Mouse (Mus musculus): ENCODE results near the gene Kmo.
A peak's percentile ranks its signal among the peaks of the same experiment; 100 is the strongest.

Kmo gene

DNA sequence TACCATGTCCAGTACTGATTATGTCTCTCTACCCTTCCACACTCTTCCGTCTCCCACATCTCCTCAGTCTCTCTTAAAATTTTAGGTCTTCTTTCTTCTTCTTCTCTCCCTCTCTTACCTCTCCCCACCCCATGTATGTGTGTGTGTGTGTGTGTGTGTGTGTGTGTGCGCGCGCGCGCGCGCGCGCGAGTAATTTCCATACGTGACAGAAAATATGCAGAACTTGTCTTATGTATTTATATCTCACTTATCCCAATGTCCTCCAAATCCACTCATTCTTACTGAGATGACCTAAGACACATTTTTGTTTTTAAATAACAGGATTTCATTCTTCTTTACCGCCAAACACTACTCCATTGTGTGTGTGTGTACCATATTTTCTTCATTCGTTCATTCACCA is 12.3 kb downstream of the Kmo start:
- no peak for DNase-seq (ENCODE audit: low spot score)

DNA sequence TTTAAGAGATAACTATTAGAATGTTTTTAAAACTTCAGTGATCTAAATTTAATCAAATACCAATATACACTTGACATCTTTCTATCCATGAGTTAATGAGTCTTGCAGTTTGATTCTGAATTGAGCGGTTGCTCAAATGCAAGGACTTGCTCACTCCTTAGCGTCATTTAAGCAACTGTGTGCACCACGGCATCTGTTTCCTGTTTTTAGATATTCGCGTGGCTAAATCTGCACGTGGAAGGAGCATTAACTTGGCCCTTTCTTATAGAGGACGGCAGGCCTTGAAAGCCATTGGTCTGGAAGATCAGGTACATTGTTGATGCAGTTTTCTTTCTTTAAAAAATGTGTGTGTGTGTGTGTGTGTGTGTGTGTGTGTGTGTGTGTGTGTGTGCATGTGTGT is 17.5 kb downstream of the Kmo start:
- no peak for DNase-seq (ENCODE audit: low spot score)

DNA sequence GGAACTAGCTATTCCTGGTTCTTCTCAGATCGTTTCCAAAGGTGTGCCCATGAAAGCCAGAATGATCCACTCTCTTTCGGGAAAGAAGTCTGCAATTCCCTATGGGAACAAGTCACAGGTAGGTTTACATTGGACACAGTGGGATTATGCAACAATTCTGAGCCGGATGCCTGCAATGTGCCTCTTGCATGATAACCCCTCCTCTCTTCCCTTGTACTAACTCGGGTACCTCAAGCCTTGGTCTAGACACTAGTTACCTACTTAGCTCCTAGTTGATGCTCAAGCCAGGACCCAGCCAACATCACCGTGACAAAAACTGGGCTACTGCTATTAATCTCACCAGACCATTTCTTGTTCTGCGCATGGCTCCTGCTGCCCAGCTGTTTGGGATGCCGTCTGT is 18.9 kb downstream of the Kmo start:
- no peak for DNase-seq (ENCODE audit: low spot score)

DNA sequence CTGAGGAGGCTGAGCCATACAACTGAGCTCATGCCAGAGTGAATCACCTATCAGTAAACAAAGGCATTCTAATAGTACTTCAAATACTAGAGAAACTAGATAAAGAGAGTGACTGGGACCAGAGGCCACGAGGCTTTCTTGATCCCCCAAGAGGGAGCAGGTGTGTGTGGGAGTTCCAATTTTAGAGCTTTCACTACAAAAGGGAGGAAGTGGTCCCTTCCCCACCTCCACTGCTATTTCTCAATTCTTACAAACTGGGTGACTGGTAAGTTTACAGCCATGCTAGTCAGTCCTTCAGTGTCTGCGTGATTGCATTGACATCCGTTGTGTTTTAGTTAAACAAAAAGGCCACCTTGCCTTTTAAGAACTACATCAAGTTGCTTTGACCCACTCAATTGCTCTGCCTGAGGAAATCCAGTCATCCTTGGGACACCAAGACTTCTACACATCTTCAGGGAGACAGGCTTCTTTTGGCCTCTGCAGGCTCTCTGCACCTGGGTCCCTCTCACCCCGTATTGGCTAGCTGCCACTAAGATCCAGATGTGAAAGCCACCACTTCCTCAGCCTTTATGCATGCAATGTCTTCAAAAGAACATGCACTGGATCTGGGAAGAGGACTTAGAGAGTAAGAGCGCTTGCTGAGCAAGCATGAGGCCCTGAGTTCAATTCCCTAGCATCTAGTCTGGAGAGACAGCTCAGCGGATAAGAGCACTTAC is 20.4 kb downstream of the Kmo start:
- no peak for DNase-seq (ENCODE audit: low spot score)

DNA sequence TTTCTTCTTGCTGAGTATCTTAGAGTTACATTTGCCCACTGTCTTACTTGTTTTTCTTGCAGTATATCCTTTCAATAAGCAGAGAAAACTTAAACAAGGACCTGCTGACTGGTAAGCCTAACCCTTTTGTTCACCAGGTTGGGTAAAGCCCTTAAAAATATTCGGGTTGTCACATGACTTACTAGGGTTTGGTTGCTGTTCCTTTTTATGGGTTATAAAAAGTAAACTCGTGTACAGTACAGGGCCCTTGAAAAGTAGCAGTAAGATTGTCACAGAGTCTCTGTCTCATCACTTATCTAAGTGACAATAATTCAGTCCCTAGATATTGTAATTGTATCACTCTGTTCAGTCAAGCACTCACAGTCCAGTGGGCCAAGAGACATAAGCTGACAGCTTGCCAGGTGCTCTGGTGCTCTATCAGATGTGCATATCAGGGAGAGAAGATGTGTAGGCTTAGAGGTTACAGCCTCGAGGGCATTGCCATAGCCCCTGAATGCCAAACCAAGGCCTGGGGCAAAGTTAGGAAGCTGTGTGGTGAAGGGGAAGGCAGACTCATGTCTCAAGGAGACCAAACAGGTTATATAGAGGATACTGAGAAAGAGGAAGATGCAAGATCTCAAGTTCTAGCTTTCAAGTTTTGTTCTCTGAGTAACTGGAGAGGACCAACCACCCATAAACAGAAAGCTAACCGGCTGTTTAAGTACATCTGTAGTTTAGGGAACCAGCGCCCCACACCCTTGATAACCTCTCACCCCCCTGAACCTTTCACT is 23.5 kb downstream of the Kmo start:
- DNase-seq (ENCODE audit: low spot score), result no peak

DNA sequence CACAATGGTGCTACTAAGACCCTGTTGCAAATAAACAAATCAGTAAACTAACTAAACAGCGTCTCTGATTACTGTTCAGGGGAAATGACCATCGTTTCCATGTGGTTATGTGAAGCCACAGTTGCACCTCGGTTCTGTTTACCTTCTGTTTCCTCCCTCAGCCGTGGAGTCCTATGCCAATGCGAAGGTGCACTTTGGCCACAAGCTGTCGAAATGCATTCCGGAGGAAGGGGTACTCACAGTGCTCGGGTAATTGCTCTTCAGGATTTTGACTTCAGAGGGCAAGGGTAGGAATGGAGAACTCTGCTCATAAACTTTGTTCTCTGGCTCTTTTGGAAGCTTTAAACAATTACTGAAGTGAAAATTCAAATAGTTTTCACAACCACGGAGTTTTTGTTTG is 26.8 kb downstream of the Kmo start:
- DNase-seq (ENCODE audit: low spot score), result no peak

DNA sequence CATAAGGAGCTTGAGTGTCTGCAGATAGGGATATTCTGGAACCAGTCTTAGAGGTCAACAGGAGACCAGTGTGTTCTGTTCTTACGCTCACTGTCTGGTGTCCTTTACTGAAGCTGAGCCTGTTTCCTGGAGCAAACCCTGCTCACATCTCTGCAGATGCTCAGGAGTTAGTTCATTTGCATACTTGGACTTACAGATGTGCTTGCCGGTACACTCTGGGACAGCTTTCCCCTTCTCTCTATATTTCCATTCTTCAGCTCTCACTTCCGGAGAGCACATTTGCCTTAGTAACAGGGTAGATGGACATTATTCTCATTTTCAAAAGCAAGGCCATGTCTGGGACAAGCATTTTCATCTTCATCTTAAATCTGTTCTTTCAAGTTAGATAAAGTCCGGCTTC is 28.4 kb downstream of the Kmo start:
- DNase-seq (ENCODE audit: low spot score), result no peak

DNA sequence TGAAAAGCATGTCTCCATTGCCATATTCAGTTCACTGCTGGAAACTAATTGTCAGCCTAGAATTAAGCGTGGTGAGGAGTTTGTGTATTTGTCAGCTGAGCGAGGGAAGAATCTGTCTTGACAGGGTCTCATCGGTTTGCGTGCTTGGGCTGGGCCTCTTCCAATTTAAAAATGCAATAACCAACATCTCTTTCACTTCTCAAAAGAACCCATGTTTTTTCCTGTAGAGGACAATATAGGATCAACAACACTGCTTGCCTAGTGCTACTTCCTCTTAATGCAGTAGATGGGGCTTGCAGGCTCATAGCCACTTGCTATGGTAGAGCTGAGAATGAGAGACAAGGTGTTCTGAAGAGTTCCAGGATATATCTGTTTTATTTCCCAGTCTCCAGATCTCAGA is 39.7 kb downstream of the Kmo start:
- no peak for DNase-seq (ENCODE audit: low spot score)

DNA sequence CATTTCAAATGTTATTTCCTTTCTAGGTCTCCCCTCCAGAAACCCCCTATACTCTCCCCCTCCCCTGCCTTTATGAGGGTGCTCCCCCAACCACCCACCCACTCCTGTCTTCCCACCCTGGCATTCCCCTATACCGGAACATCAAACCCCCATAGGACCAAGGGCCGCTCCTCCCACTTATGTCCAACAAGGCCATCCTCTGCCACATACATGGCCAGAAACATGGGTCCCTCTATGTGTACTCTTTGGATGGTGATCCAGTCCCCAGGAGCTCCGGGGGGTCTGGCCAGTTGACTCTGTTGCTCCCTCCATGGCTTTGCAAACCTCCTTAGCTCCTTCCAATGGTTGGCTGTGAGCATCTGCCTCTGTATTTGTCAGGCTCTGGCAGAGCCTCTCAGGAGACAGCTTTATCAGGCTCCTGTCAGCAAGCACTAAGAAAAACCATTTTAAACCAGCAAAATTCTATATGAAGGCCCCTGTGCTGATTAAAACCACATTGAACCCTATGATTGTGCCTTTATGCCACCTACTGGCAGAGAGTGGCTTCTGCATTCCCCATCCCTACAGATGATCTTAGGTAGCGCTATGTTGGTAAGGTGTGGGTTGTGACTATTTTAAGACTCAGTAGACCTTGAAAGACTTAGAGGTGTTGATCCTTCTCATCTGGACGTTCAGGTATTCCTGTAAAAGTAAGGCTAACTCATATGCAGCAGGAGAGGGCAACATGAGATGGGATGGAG is 48.7 kb downstream of the Kmo start:
- no peak for DNase-seq (ENCODE audit: low spot score)

DNA sequence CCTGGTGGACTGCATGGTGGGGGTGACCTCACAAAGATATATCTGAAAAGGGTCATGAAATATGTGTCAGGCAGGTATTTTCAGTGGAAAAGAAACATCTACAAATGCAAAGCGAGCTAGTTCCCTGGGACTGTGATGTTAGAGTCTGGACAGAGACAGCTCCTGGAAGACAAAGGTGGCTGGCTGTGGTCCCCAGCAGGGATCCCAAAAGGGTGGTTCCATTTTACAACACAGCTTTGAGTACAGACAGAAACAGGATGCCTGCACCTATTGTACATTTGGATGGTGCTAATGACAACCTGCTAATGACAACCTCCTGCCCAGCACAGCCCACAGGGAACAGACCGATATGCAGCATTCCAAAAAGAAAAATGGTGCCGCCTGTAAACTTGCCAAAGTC is 49.3 kb downstream of the Kmo start:
- DNase-seq (ENCODE audit: low spot score), result no peak

DNA sequence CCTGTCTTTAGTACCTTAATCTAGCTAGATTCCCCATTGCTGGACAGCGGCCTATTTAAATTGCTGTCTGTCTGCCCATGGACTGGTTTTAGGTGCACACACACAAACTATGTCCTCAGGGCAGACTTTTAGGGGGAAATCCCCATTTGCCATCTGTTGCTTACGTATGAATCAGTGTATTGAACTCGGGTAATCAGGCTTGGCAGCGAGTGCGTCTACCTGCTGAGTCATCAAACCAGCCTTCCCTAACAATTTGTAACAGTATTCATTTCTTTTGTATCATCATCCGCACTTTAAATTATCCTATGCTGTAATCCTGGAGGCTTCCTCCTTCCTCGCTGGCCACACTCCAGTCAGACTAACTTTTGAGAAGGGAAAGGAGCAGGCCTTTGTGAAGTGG is 49.9 kb downstream of the Kmo start:
- no peak for DNase-seq (ENCODE audit: low spot score)

DNA sequence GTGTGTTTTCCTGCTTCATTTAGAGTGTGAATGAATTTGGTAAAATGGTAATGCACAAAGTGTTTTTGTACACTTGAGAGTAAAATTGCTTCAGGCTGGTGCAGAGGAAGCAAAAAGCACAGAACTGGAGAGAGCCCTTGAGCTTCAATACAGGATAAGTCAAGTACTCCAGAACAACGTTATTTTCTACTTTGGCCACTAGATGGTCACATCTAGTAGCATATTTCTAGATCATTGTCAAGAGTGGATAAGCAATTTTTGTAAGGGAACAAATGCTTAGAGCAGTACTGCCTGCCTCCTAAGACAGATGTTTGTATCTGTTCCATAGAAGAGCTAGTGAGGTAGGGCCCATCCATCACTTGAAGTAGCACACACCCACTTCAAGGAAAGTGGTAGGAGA is 51.4 kb downstream of the Kmo start:
- no peak for DNase-seq (ENCODE audit: low spot score)

DNA sequence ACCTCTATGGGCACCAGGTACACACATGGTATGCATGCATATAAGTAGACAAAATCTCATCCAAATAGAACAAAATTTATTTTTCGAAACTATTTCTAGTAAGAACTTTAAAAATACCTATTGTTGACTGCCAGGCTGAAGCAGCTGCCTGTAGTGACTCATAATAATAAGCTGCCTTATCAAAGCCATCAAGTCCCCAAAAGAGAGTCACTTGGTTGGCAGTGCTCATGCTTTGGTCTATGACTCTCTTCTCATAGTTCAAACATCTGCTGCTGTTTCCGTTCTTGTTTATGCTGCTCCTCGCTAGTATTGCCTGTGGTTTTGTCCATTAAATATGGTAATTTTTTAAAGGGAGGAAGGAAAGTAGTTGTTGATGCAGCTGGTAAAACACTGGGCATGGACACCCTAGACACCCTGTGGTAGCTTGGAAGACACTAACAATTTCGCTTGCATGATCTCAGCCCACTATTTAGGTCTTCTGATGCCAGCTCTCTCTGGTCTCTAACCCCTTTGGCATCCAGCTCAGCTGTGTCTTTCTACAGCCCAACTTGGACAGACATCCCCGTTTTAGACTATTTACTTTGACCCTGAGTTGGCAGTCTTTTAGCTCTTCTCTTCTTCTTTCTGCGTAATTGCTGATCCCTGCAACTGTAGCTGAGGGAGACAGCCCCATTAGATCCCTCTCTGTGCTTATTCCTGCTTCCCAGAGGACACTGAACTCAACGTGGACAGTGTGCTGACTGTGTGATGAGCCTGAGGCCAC is 53.6 kb downstream of the Kmo start:
- DNase-seq (ENCODE audit: low spot score), result no peak

DNA sequence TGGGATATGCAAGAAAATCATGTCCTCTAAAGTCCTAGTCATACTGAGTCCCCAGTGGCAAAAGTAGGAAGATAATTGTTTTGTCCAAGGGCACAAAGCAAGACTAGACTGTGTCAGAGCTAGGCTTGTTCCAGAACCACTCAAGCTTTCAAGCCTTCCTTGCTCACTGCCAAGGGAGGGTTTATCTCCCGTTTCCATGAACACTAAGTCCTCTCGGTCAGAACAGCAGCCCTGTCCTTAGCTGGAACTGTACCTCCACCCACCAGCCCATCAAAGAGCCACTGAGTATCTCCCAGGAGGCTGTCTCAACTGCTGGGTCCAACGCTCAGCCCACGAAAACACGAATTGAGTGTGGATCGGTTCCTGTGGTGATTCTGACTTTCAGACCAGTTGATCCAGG is 54.9 kb downstream of the Kmo start:
- DNase-seq (ENCODE audit: low spot score), result no peak

DNA sequence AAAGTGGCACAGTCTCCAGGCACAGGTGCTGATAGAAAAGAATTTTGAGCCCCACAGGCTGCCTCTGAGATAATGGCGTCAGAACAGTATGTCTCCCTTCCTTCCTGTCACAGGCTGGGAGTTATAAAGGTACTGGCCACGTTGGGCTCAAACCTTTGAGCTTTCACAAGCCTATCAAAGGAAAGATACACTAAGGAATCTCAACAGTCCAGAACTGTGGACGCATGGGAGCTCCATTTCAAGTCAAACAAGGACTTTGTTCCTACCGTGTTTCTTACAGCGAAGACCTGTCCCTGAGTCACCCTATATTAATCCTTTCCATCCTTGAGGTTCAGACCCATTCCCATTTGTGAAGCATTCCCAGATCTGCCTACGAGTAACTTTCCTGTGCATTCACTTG is 57.3 kb downstream of the Kmo start:
- DNase-seq (ENCODE audit: low spot score), result no peak

DNA sequence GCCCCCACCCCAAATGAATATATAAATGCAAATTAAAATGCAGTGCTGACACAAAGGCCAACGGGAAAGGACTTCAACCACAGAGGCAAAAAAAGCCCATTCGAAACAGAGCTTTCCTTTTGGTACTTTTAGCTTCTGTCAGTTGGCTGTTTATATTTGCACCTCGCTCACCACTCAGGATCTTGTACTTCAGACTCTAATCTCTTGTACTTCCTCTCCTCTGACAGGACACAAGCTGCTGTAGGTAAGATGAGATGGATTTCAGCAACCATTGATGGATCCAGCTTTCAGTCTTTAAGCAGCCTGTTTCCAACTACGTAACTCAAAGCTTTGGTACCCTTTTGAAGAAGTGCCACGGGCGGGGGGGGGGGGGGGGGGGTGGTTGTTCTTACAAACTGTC is 60.8 kb downstream of the Kmo start:
- no peak for DNase-seq (ENCODE audit: low spot score)

DNA sequence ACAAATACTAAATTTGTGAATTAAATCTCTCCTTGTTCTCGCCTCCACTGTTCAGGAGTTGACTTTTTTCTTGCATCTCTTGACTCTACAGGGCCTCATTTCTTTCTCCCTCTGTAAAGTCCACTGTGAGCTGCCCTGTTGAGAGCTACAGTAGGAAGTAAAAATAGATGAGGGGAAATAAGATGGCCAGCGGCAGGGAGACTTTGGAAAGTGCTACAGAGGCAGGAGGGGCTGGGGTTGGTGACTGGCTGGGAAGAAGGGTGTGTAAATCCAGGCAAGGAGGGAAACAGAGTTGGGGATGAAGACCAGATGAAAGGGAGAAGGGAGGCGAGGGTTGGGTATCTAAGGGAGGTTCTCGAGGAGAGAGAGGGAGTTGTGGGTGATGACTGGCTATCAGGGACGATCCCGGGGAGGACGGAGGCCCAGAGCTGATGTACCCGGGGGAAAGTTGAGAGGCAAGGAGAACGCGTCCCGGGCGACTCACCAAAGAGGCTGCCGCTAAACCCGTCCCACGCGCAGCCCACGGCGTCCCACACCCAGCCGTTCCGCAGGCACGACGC is 71.6 kb downstream of the Kmo start:
- DNase-seq (ENCODE audit: low spot score), result no peak

DNA sequence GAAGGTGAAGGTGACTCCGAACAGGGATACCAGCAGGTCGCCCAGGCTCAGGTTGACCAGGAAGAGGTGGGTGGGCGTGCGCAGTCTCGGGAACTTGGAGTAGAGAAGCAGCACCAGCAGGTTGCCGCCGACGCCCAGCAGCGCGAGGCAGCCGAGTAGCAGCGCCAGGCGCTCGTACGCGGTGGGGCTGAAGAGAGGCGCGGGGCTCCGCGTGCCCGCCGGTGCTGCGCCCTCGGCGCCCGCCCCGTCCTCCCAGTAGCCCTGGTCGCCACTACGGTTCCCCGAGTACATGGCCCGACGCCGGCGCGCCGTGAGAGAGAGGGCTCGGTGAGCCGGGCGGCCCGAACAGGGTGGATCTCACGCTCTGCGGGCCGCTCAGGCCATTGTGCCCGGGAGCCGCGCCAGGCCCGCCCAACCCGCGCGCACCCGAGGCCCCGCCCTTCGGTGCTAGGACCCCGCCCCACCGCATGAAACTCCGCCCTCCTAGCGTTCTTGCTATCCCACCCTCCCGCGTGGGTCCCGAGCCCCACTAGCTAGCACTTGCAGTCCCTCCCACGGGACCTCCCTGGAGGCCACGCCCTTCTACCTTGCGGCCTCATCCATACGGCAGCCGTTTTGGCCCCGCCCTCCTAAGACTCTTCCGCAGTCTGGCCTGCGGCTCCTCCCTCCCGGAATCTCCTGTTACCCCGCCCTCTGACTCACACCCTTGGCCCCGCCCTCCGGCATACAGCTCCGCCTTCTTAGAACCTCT is 72.2 kb downstream of the Kmo start, which contains the start of the genes Opn3 and Chml:
Gene Opn3, minus strand, starts transcription at position 531 of the 751 bp plus-strand sequence.
Gene Chml, minus strand, starts transcription at position 656 of the 751 bp plus-strand sequence.
- peak; percentile 90 for DNase-seq (ENCODE audit: low spot score)

DNA sequence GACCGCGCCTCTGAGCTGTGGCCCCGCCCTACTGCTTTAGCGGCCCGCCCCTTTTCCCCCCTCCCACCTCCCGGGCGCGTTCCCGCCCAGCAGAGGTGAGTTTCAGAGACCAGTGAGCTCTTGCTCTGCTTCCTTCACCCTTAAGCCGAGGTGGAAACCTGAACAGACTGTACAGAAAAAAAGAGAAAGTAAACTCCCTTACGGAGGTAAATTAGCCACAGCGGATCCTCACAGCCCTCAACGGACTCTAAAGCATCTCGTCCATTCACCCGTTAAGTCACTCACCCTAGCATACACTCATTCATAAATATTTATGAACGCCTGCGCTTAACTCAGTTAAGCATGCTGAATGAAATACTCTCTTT is 72.8 kb downstream of the Kmo start:
- DNase-seq (ENCODE audit: low spot score), result no peak

DNA sequence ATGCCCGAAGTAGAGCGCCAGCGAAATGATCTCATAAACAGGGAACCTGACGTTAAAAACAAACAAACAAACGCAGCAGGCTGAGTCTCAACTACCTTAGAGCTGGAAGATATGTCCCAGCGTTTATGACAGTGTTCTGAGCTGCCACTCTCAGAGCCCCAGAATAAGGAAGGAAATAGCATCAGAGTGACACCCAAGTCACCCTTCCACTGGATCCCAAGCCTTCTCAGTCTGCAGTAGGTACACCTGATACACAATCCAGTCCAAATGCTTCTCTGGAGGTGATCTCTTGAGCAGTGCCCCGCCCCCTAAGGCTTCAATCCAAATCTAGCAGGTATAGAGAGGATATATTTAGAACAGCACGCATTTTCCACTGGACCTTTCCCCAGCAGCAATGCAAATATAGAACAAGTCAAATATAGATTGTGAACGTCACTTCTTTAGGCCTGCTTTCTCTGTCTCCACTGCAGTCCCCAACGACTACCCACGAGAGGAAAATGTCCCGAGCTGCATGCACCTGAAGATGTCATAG is 73.3 kb downstream of the Kmo start:
- DNase-seq (ENCODE audit: low spot score), result no peak

DNA sequence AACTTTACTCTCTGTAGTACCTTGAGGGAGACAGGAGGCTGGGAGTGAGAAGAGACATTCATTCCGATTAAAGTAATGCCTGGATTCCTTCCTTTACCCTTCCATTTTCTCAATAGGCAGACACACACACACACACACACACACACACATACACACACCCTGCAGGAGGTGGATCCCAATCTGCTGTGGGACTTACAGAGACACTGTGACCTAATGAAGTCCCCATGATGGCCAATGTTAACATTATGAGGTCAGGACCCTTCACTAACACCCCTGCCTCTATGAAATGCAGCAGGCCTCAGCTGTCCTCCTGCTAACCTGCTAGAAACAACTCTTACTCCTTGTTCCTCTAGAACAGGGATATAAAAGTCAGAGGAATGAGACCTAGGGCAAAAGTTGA is 78.1 kb downstream of the Kmo start, which contains the start of gene Wdr64:
Gene Wdr64, plus strand, starts transcription at position 301 of the 400 bp plus-strand sequence.
- no peak for DNase-seq (ENCODE audit: low spot score)

Measured in ovary, postnatal 10 days (tissue).